Mouse (Mus musculus): ENCODE results near the gene Creb3l4.
"Not testable (repeated sequence)": the region's sequence is repeated elsewhere in the genome, so short reads cannot be mapped to it uniquely, and the experiment has no call there.

Gene Creb3l4

DNA sequence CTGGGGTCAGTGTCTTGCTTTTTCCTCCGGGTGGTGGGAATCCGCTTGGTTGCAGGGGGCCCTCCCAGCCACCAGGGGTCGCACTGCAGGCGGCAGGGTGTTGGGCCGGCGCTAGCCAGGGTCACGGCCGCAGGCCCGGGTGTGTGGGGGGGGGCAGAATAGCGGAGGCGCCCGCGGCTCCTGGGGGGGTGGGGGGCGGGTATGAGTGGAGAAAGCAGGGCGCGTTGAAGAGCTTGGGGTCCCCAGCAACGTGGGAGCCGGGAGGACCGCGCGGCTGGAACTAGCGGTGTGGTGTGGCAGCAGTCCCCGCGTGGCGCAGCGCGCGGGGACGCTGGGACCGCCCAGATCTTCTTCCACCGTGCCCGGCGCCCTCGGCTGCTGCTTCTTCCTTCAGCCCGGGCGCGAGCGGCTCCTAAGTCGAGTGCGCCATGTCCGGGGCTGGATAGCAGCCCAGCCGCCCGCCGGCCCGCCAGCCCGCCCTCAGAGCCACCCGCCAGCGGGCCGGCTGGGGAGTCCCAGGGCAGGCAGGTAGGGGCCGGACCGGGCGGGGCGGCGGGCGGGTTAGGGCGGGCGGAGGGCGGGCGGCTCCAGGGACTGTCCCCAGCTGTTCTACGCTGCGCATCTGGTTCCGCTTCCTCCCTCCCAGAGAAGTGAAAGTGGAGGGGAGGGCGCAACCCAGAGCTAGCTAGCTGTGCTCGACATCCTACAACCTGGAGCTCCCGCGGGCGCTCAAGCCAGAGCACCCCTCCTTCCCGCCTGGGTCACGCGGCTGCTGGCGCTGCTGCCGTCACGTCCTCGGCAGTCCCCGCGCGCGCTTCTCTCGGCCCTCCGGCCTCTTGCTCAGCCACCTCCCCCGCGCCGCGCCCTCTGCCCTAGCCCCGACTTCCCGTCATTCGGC lies 22.0 kb upstream of the Creb3l4 start, which contains the start of gene Dennd4b:
Gene Dennd4b, plus strand, starts transcription at position 152 of the 898 bp plus-strand sequence.
- peak; percentile 97 for DNase-seq (ENCODE audit: low read depth, low spot score)

DNA sequence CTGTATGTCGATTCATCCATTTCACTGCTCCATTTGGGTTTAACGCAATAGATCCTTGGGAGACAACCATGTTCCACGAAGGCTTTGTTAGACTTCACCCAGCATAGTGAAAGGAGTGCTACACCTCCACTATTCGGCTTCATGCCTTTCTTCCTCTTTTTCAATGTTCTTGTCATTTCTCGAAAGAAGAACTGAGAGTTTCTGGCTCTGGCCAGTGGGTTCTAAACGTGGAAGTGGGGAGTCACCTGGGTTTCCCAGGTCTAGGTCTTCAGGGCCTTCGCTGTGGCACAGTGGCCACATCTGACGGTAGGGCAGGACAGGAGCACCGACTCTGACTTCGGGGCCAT lies 21.3 kb upstream of the Creb3l4 start:
- DNase-seq (ENCODE audit: low read depth, low spot score) = no peak

DNA sequence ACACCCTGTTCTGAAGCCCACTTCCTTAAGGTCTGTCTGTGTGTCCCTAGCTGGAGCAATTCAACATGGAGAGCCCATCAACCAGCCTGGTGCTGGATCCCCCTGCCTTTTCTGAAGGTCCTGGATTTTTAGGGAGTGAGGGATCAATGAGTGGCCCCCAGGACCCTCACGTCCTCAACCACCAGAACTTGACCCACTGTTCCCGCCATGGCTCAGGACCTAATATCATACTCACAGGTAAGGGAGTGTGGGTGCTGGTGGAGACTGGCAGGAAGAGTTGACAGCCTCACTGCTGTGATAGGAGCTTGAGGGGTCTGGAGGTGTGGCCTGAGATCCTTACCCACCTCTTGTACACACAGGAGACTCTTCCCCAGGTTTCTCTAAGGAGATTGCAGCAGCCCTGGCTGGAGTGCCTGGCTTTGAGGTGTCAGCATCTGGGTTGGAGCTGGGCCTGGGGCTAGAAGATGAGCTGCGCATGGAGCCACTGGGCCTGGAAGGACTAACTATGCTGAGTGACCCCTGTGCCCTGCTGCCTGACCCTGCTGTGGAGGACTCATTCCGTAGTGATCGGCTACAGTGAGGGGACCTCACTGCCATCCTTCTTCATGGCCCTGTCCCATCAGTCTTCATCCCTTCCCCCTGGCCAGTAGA lies 19.9 kb upstream of the Creb3l4 start:
- no peak for DNase-seq (ENCODE audit: low read depth, low spot score)

DNA sequence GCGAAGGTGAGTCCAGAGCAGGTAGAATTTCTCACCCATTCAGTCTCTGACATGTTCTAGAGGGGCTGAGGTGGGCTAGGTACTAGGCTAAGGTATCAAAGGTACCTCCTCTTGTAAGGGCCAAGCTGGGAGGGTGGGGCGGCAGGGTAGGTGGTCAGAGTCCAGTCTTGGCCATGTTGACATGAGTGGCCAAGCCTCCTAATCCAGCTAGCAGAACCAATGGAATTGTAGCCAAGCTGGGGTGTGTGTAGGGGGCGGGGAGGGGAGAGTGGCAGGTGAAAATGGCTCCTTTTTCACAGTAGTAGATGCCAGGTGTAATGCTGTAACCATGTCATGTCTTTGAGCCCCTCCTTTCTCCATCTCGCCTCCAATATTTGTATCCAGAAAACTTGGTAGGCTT lies 15.2 kb upstream of the Creb3l4 start:
- DNase-seq (ENCODE audit: low read depth, low spot score) = no peak

DNA sequence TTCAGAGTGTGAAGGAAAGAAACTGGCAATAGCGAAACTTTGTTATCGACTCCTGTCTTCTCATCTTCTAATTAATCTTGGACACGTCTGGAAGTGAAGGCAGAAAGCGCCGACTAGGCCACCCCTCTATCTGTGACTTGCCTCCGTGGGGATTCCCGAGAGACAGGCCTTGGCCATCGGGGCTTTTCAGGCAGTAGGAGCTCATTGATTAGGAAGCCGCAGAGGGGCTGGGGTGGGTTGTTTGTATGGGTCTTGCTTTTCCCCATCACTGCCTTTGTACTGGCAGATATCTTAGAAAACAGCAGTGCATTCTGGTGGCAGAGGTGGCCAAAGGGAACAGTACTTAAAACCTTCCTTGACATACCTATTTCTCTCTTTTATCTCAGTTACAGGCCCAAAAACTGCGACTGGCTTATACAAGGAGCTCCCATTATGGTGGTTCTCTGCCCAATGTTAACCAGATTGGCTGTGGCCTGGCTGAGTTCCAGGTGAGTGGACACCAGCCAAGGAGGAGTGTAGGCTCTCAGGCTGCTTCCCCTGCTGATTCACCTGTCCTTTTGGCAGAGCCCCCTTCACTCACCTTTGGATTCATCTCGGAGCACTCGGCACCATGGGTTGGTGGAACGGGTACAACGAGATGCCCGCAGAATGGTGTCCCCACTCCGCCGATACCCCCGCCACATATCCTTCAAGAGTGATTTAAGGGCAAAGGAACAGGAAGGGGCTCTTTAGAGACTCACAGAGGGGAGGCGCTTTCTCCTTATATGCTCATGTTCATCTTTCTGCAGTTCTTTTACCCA lies 13.6 kb upstream of the Creb3l4 start:
- no peak for DNase-seq (ENCODE audit: low read depth, low spot score)

- no peak for DNase-seq (ENCODE audit: low read depth, low spot score)
These were observed 12.6 kb upstream of the Creb3l4 start for GRCm38 (mm10) chr3:90255784-90256353.

DNA sequence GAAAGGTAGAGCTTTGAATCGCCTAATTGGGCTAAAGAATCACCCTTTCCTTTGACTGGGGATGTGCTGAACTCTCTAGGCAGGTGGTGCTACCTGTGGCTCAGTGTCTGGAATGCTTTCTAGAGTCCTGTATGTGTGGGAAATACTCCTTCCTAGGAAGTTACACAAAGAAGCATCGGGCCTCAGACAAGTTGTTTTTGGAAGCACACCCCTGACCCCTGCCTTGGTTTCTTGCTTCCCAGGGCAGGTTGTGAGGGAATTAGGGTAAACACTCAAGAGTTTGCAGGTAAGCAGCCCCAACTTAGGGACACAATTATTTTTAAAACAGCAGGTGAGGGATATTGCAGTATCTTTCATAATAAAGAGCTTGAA lies 11.9 kb upstream of the Creb3l4 start:
- no peak for DNase-seq (ENCODE audit: low read depth, low spot score)

DNA sequence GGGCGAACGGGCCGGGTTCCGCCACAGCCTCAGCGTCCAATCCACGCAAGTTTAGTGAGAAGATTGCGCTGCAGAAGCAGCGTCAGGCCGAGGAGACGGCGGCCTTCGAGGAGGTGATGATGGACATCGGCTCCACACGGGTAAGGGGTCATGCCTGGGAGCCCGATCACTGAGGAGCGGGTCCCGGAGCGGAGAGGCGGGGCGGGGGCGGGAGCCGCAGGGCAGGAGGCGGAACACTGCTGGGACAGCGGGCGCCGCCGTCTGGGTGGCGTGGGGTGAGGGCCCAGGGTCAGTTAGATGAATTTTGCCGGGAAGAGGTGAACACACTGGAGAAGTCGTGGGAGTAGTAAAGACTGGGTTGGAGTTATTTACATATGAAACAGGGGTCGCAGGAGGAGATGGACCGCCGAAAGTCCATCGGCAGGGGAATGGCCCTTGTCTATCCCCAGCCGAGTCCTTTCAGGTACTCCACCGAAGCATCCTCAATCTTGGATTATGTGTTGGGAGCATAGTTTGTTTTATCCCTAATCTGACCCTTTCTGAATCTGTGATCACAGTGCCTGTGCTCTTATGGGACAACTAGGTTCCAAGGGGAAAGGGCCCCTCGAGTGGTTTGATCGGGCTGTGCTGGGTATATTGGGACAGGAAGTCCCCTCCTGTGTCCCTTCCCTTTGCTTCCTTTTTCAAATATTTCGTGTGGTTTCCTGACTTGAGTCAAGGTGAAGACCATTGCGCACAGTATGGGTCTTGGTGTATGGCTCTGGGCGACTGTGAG lies 11.3 kb upstream of the Creb3l4 start:
- peak; percentile 66 for DNase-seq (ENCODE audit: low read depth, low spot score)

- peak; percentile 96 for DNase-seq (ENCODE audit: low read depth, low spot score)
These were observed 10.5 kb upstream of the Creb3l4 start, which contains the start of gene Crtc2 for GRCm38 (mm10) chr3:90253653-90254418. Gene Crtc2 (plus strand): TSS chr3:90254163.

GRCm38 (mm10) chr3:90253174-90253573 lies 9.9 kb upstream of the Creb3l4 start:
- peak; percentile 18 for DNase-seq (ENCODE audit: low read depth, low spot score)

DNA sequence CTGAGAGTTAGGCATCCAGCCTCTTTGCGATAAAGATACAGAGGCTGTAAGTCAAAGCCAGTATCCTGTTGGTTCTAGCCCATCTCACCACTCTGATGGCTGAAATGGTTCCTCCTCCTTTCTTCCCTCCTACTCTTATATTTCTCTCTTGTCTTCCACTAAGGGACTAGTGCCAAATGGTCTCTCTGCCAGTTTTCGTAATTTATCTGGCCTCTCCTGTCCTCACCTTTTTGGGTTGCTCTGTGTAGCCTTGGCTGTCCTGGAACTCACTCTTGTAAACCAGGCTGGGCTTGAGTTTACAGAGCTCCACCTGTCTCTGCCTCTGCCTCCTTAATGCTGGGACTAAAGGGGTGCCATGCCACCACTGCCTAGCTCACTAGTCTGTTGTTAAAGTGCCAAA lies 9.3 kb upstream of the Creb3l4 start:
- DNase-seq (ENCODE audit: low read depth, low spot score) = not testable (repeated sequence)

DNA sequence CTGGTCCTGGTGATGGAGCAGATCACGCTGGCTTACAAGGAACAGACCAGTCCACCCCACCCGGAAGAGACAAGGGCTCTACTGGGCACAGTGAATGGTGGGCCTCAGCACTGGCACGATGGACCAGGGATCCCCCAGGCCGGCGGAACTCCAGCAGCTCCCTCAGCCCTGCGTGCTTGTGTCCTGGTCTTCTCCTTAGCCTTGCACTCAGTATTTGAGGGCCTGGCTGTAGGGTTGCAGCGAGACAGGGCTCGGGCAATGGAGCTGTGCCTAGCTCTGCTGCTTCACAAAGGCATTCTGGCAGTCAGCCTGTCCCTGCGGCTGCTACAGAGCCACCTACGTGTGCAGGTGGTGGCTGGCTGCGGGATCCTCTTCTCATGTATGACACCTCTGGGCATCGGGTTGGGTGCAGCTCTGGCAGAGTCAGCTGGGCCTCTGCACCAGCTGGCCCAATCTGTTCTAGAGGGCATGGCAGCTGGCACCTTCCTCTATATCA lies 8.5 kb upstream of the Creb3l4 start:
- DNase-seq (ENCODE audit: low read depth, low spot score) = not testable (repeated sequence)

- DNase-seq (ENCODE audit: low read depth, low spot score) = no peak
These were observed 7.5 kb upstream of the Creb3l4 start for GRCm38 (mm10) chr3:90250791-90251190.

DNA sequence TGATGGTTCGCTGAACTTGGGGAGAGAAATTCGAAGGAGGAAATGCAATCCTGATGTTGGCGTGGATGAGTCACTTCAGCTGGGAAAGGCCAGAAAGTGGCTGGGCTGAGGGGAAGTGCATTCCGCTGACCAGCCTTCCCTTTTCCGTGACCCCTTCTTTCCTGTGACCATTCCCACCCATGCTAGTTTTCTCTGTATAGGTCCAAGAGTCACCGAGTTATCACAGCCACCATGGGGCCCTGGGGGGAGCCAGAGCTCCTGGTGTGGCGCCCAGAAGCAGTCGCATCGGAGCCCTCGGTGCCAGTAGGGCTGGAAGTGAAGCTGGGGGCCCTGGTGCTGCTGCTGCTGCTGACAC lies 5.4 kb upstream of the Creb3l4 start:
- DNase-seq (ENCODE audit: low read depth, low spot score) = peak; percentile 61

GRCm38 (mm10) chr3:90247960-90248745 lies 4.8 kb upstream of the Creb3l4 start, which contains the start of gene Slc39a1:
Gene Slc39a1 (plus strand): TSS chr3:90248172.
- DNase-seq (ENCODE audit: low read depth, low spot score) = peak; percentile 95

DNA sequence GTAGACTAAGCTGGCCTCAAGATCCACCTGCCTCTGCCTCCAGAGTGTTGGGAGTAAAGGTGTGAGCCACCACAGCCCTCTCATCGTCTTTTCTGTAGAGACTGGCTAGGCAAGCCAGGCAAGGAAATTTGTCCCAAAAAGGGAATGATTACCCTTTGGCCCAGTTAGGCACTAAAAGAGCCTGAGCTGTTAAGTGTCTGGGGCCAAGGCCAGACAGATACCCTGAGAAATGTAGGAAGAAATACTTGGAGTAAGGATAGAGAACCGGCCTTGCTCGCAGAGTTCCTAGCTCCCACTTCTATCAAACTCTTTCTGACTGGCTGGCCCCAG lies 4.3 kb upstream of the Creb3l4 start:
- no peak for DNase-seq (ENCODE audit: low read depth, low spot score)

GRCm38 (mm10) chr3:90245406-90245805 lies 2.1 kb upstream of the Creb3l4 start:
- peak; percentile 53 for DNase-seq (ENCODE audit: low read depth, low spot score)

DNA sequence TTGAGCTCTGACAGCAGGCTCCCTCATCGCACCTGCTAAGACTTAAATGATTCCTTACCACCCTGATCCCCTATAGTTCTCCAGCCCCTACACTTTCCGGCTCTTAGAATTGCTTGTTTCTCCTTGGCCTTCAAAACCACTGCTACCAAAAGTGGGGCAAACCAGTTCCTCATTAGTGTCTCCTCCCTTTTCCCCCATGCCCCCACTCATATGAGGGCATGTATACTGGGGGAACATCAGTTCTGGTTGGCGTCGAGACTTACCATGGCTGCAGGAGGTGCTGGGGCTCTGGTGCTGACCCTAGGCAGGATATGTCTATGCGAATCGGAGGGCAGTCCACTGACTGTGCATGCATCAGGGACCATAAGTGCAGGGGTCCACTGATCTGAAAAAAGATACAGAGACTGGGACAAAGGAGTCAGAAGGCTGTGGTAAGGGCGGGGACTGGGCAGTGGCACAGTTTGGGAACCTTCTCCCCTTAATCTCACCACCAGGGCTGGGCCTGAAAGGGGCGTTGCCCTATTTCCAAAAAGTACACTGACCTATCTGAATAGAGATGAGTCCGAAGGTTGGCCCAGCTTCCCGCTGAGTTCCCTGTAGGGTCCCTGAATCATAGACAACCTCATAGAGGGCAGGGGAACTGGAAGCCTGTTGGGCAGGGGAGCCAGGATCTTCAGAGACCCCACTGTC lies 1.5 kb downstream of the Creb3l4 start:
- no peak for DNase-seq (ENCODE audit: low read depth, low spot score)

- DNase-seq (ENCODE audit: low read depth, low spot score) = peak; percentile 42
These were observed 2.1 kb downstream of the Creb3l4 start for GRCm38 (mm10) chr3:90241251-90241650.

Measured in A20 (cell line).